Mouse (Mus musculus): ENCODE data around the gene Smtnl1.

- TF ChIP-seq CTCF (conservative IDR thresholded peaks at IDR 0.05 in 1 of 2, IDR thresholded peaks at IDR 0.05 in 1 of 2; ENCODE audit: low read depth in 2 of 2, low read length in 2 of 2) = no peak
- no peak for TF ChIP-seq POLR2A (IDR thresholded peaks at IDR 0.05; ENCODE audit: low read depth, low read length)
- no peak for TF ChIP-seq ETS1 (conservative IDR thresholded peaks at IDR 0.05; ENCODE audit: low read depth, low read length)
- no peak for TF ChIP-seq NRF1 (IDR thresholded peaks at IDR 0.05; ENCODE audit: low read depth, low read length)
- TF ChIP-seq CHD1 (IDR thresholded peaks at IDR 0.05; ENCODE audit: low read depth, low read length) = no peak
Measured at GRCm38 (mm10) chr2:84840748-84841563, 18.5 kb upstream of the Smtnl1 start.

All from CH12.LX (cell line).